Mouse (Mus musculus): Measurements from ENCODE around the gene Pan3.

GRCm38 (mm10) chr5:147566335-147566734 lies 136.4 kb downstream of the Pan3 start:
- no peak for TF ChIP-seq CTCF (IDR thresholded peaks at IDR 0.05; ENCODE audit: low read depth, low read length)
- TF ChIP-seq POLR2A (IDR thresholded peaks at IDR 0.05; ENCODE audit: insufficient read depth, low read length), result no peak
